Mouse (Mus musculus) limb, embryonic 14.5 days (tissue): ENCODE measurements around the gene Tmem104. TPM values are rescaled to one million over a fixed set of nuclear protein-coding genes. Genes with fewer than 3 reads are reported as not detected.

Experiments
- ATAC-seq: fragments of 200-750 bp; cut with Nextera tagmentation; 2 replicates; pipeline ENCODE4 v1.8.0; 2017; ENCODE audit warnings: low read depth, moderate number of reproducible peaks, moderate TSS enrichment; ENCODE audit not compliant: low FRiP score
- DNase-seq: peaks from one replicate; pipeline ENCODE4 v3.0.0-alpha.2; 2015; ENCODE audit warnings: low spot score
- H3K27ac ChIP-seq: fragments of 300-500 bp; sonication (generic); replicated peaks from 2 replicates; pipeline ENCODE4 v1.5.1; 2014; ENCODE audit warnings: low read depth, mild to moderate bottlenecking, low read length, moderate library complexity, mixed read lengths
- H3K27me3 ChIP-seq: fragments of 300-500 bp; sonication (generic); 2 replicates; pipeline ENCODE4 v1.6.1; 2014; ENCODE audit warnings: low read length, mixed read lengths; ENCODE audit not compliant: control insufficient read depth, insufficient read depth
- H3K36me3 ChIP-seq: fragments of 300-500 bp; sonication (generic); 2 replicates; pipeline ENCODE4 v1.6.1; 2014; ENCODE audit warnings: mild to moderate bottlenecking, low read length, moderate library complexity, mixed read lengths; ENCODE audit not compliant: control insufficient read depth, insufficient read depth
- H3K4me1 ChIP-seq: fragments of 300-500 bp; sonication (generic); 2 replicates; pipeline ENCODE4 v1.6.1; 2014; ENCODE audit warnings: antibody characterized with exemption, low read length, mixed read lengths; ENCODE audit not compliant: control insufficient read depth, insufficient read depth
- H3K4me2 ChIP-seq: fragments of 300-500 bp; sonication (generic); replicated peaks from 2 replicates; pipeline ENCODE4 v1.6.1; 2014; ENCODE audit warnings: low read depth, mild to moderate bottlenecking, low read length, moderate library complexity; ENCODE audit not compliant: severe bottlenecking
- H3K4me3 ChIP-seq: fragments of 300-500 bp; sonication (generic); replicated peaks from 2 replicates; pipeline ENCODE4 v1.5.1; 2014; ENCODE audit warnings: low read length
- H3K9ac ChIP-seq: fragments of 300-500 bp; sonication (generic); 2 replicates; pipeline ENCODE4 v1.6.1; 2014; ENCODE audit warnings: mild to moderate bottlenecking, low read depth, low read length, moderate library complexity; ENCODE audit not compliant: severe bottlenecking
- H3K9me3 ChIP-seq: fragments of 300-500 bp; sonication (generic); 2 replicates; pipeline ENCODE4 v1.6.1; 2016; ENCODE audit warnings: low read length; ENCODE audit not compliant: control insufficient read depth
- POLR2A ChIP-seq: fragments of 200-500 bp; IDR thresholded peaks from 2 replicates; pipeline ENCODE4 v1.8.0; 2012; ENCODE audit warnings: inconsistent platforms, mild to moderate bottlenecking, moderate library complexity, borderline replicate concordance; ENCODE audit not compliant: insufficient read depth, insufficient read length; ENCODE audit errors: extremely low read depth
- WGBS: fragments of 180-500 bp; shearing (Covaris S2); extraction: QIAGEN DNeasy Blood & Tissue Kit; methylation state at CpG from one replicate; pipeline ENCODE4 v1.1.7; 2014; 5-methylcytosine and 5-hydroxymethylcytosine counted together
- polyA plus RNA-seq, 2 experiments: library from polyadenylated mRNA; depleted of rRNA in 1 of 2; stranded (reverse) in 1 of 2; unstranded in 1 of 2; fragments of >200 nt; fragmentation: Nextera tagmentation in 1 of 2; extraction: Ambion mirVana in 1 of 2; gene quantifications; 2 replicates each; pipeline versions ENCODE4 v1.2.1 to v1.2.3; 2012 to 2014

Gene Tmem104
- polyA plus RNA-seq, 2 experiments, result 9.2 to 12.4 TPM

DNA sequence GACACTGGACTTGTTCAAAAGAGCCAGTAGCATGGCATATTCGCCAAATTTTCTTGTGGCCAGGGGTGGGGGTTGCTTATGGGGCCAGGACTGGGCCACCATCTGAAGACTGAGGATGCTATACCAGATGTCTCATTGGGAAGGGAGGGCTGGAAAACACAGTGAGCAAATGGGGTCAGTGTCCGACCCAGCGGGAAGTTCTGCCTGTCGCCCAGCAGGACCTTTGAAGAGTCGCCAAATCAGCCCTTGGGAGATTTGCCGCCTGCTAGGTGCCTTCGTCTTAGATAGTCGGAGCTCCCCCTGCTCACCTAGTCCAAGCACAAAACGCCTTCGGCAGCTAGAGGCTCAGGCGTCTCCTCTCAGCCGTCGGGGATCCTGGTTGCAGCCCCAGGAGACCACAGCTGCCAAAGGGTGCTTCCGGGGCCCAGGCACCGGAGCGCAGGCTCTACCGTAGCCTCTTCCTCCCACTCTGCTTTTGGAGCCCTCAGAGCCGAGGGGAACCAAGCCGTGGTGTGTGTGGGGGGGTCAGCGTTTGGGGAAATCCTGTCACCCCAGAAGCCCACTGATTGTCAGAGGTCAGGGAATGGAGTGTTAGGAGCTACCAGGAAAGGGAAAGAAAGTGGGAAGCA is 78.6 kb downstream of the Tmem104 start:
- no peak overlapping the region for H3K9ac ChIP-seq

DNA sequence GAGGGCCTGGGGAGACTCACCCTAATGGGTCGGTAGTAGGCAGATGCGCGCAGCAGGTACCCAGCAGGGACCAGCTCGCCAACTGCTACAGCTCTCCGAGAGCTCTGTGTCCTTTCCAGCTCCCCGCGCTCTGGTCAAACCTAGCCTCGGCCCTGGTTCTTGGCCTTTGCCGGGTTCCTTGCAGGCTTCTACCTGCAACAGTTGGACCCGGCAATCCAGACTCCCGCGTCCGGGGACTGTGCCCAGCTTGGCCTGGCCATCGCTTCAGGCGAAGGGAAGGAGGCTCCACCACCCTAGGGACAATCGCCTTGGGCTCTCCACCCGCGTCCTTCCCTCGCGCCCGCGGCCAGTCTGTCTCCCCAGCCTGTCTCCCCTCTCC is 79.1 kb downstream of the Tmem104 start:
- H3K4me2 ChIP-seq, result peak overlapping the region; percentile 64
- H3K27ac ChIP-seq, result no peak overlapping the region
- H3K36me3 ChIP-seq, result peaks cover 11% of the 10 kb centered on the region
- no peak for TF ChIP-seq POLR2A
- DNase-seq (no peak), ATAC-seq (no peak)
- no peaks in the 10 kb centered on the region for H3K9me3 ChIP-seq
- H3K4me1 ChIP-seq, result peaks cover 10% of the 10 kb centered on the region
- H3K9ac ChIP-seq, result 0 out of 2 replicates have a peak overlapping the region, but pooled peaks have one; percentile 38
- H3K27me3 ChIP-seq, result peaks cover 73% of the 10 kb centered on the region
- WGBS, result 1% methylated on average over 21 of the region's 22 CpGs
- H3K4me3 ChIP-seq, result peak overlapping the region; percentile 38

More for the DNA sequence above, 78.6 kb downstream of the Tmem104 start:
- Histone ChIP-seq H3K36me3 (peaks cover 11% of the 10 kb centered on the region), H3K27me3 (peaks cover 77% of the 10 kb centered on the region), H3K9me3 (no peaks in the 10 kb centered on the region), H3K4me1 (peaks cover 10% of the 10 kb centered on the region), H3K27ac (no peak overlapping the region), H3K4me3 (0 out of 2 replicates have a peak overlapping the region, but pooled peaks have one; percentile 38), H3K4me2 (no peak overlapping the region)
- DNase-seq (no peak), ATAC-seq (no peak)
- no peak for TF ChIP-seq POLR2A
- WGBS, result 5% methylated on average over 20 of the region's 20 CpGs

DNA sequence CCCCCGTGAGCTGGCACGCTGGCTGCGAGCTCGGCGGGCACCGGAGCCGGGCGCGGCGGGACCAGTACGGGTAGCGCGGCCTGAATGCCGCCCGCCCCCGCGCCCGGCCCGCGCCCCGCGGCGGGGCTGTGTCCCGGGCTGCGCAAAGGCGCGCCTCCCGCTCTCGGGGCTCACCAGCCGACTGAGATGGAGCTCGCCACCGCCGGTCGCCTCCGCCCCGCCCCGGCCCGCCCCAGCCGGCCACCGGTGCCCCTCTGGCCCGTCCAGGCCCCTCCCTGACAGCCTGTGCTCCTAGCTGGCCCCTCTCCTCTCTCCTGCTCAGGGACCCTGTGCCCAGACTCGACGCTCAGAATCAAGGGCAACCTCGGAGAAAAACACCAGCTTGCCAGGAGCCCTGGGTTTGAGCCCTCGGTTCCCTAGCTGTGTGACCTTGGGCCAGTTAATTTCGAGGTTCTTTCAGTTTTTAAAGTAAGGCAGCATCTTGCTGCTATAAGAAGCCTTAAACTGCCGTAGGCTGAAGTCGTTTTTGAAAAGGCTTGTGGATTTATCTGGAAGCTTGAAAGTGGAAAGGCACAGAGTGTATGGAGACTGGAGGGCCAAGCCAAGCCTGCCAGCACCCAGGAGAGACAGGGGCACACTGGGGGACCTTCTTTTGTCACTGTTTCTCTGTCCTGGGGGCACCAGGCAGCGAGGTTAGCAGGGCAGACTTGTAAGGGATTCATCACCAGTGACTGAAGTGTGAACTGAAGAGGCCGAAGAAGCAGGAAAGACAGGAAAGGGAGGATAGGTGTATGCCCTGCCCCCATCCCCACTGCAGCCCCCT is 80.0 kb downstream of the Tmem104 start, which contains the start of gene Grin2c:
Gene Grin2c, minus strand, starts transcription at position 183 of the 823 bp plus-strand sequence.
- Histone ChIP-seq H3K9ac (peak within 1 kb of the TSS; percentile 38; the same call in 1 of the 2 replicates), H3K4me3 (peak within 1 kb of the TSS; percentile 38), H3K4me1 (peaks cover 10% of the 10 kb centered on the region), H3K27me3 (peaks cover 64% of the 10 kb centered on the region), H3K9me3 (no peaks in the 10 kb centered on the region), H3K27ac (no peak within 1 kb of the TSS), H3K4me2 (peak within 1 kb of the TSS; percentile 64), H3K36me3 (peaks cover 17% of the 10 kb centered on the region)
- 13% methylated on average over 12 of the region's 50 CpGs for WGBS
- TF ChIP-seq POLR2A, result no peak
- DNase-seq, result no peak
- no peak for ATAC-seq

DNA sequence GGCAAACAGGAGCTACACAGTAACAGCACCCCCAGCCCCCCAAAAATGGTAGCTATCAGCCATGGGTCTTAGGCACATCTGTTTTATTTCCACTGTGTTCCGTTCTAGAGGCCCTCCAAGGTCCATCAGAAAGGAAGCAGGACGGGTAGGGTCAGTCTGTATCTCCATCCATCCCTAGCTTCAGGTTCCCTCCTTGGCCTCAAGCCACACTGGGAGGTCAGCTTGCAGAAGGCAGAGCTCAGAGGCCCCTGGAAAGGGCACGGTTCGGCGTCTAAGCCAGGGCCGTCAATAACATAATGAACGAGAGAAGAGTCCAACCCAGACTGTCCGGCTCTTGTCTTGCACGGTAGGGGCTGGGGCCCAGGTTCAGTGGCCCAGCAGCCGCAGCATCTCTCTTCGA is 80.7 kb downstream of the Tmem104 start:
- peaks cover 17% of the 10 kb centered on the region for H3K36me3 ChIP-seq
- H3K4me2 ChIP-seq, result no peak overlapping the region
- H3K27me3 ChIP-seq, result peaks cover 57% of the 10 kb centered on the region
- 84% methylated on average over 11 of the region's 11 CpGs for WGBS
- DNase-seq (no peak), ATAC-seq (no peak)
- H3K4me1 ChIP-seq, result peaks cover 10% of the 10 kb centered on the region
- H3K4me3 ChIP-seq, result no peak overlapping the region
- no peak overlapping the region for H3K27ac ChIP-seq
- no peak overlapping the region for H3K9ac ChIP-seq
- no peak for TF ChIP-seq POLR2A
- no peaks in the 10 kb centered on the region for H3K9me3 ChIP-seq

DNA sequence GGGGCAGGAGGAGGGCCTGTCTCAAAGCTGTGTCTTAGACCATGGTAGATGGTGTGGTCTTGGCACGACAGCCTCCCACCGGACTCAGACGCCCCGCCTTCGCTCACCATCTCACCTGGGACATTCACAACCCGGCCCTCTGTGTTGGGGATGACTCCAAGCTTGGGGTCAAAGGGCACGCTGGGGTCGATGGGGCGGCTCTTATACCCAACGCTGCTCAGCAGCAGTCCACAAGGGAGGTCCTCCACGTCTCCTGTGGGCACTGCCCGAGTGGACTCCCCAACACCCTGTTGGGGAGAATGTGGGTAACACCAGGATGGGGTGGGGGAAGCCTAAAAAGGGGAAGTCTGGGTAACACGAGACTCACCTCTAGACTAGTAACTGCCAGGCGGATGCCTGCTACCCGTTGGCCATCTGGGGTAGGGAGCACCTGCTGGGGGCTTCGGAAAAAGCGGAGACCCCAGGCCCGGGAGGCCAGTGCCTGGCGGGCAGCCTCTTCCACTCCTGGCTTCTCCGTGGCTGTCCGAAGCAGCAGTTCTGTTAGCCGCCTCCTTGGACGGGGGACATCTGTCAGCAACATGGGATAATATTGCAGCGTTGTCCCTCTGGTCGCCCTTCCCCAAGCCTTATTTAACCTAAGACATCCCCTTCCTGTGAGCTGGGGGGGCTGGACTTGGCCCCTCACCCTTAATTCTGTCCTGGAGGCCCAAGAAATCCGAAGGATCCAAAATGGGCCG is 82.2 kb downstream of the Tmem104 start:
- no peak for TF ChIP-seq POLR2A
- Histone ChIP-seq H3K27ac (no peak overlapping the region), H3K4me2 (no peak overlapping the region), H3K4me1 (peaks cover 10% of the 10 kb centered on the region), H3K9ac (no peak overlapping the region), H3K4me3 (no peak overlapping the region), H3K9me3 (no peaks in the 10 kb centered on the region), H3K36me3 (peaks cover 17% of the 10 kb centered on the region), H3K27me3 (peaks cover 41% of the 10 kb centered on the region)
- no peak for DNase-seq
- no peak for ATAC-seq
- WGBS, result 91% methylated on average over 26 of the region's 27 CpGs
